Mouse (Mus musculus) neural tube, embryonic 12.5 days (tissue): ENCODE results near the gene Dbndd2. TPM values are rescaled to one million over a fixed set of nuclear protein-coding genes. Genes with fewer than 3 reads are reported as not detected.

Experiments
- ATAC-seq: fragments of 200-750 bp; cut with Nextera tagmentation; 2 replicates; pipeline ENCODE4 v1.8.0; 2017; ENCODE audit warnings: low read depth, mild to moderate bottlenecking, moderate TSS enrichment, moderate library complexity; ENCODE audit not compliant: low FRiP score
- H3K27ac ChIP-seq: fragments of 300-500 bp; sonication (generic); 2 replicates; pipeline ENCODE4 v1.5.1; 2016
- H3K27me3 ChIP-seq: fragments of 300-500 bp; sonication (generic); replicated peaks from 2 replicates; pipeline ENCODE4 v1.6.1; 2016; ENCODE audit warnings: mild to moderate bottlenecking
- H3K36me3 ChIP-seq: fragments of 300-500 bp; sonication (generic); 2 replicates; pipeline ENCODE4 v1.6.1; 2016; ENCODE audit warnings: mild to moderate bottlenecking
- H3K4me1 ChIP-seq: fragments of 300-500 bp; sonication (generic); 2 replicates; pipeline ENCODE4 v1.6.1; 2016
- H3K4me2 ChIP-seq: fragments of 300-500 bp; sonication (generic); replicated peaks from 2 replicates; pipeline ENCODE4 v1.6.1; 2016; ENCODE audit warnings: mild to moderate bottlenecking
- H3K4me3 ChIP-seq: fragments of 300-500 bp; sonication (generic); 2 replicates; pipeline ENCODE4 v1.5.1; 2016
- H3K9ac ChIP-seq: fragments of 300-500 bp; sonication (generic); 2 replicates; pipeline ENCODE4 v1.6.1; 2016; ENCODE audit warnings: mild to moderate bottlenecking
- H3K9me3 ChIP-seq: fragments of 300-500 bp; sonication (generic); 2 replicates; pipeline ENCODE4 v1.6.1; 2016; ENCODE audit warnings: mild to moderate bottlenecking
- WGBS: fragments of 180-500 bp; shearing (Covaris S2); methylation state at CpG from one replicate; pipeline ENCODE4 v1.1.7; 2016; 5-methylcytosine and 5-hydroxymethylcytosine counted together
- polyA plus RNA-seq: library from polyadenylated mRNA; unstranded; fragments of >200 nt; fragmentation: Nextera tagmentation; extraction: Ambion mirVana; gene quantifications from 2 replicates; pipeline ENCODE4 v1.2.1, GENCODE M21; 2016

The Dbndd2 gene
- polyA plus RNA-seq, 1 experiment from 2014 or later, result 7.0 TPM

GRCm38 (mm10) chr2:164531169-164531568 lies 45.3 kb downstream of the Dbndd2 start:
- H3K9ac ChIP-seq, result no peak overlapping the region
- H3K36me3 ChIP-seq, result no peaks in the 10 kb centered on the region
- no peaks in the 10 kb centered on the region for H3K27me3 ChIP-seq
- no peaks in the 10 kb centered on the region for H3K4me1 ChIP-seq
- WGBS, result 6% methylated on average over 3 of the region's 3 CpGs
- ATAC-seq, result no peak
- no peak overlapping the region for H3K4me3 ChIP-seq
- H3K27ac ChIP-seq, result no peak overlapping the region
- H3K4me2 ChIP-seq, result no peak overlapping the region
- H3K9me3 ChIP-seq, result peaks cover 7% of the 10 kb centered on the region; the same call in 1 of the 2 replicates

GRCm38 (mm10) chr2:164534315-164534714 lies 48.4 kb downstream of the Dbndd2 start:
- Histone ChIP-seq H3K4me1 (no peaks in the 10 kb centered on the region), H3K4me2 (no peak overlapping the region), H3K9ac (no peak overlapping the region), H3K4me3 (no peak overlapping the region), H3K27me3 (no peaks in the 10 kb centered on the region), H3K27ac (no peak overlapping the region), H3K9me3 (no peaks in the 10 kb centered on the region), H3K36me3 (no peaks in the 10 kb centered on the region)
- no peak for ATAC-seq
- 76% methylated on average over 10 of the region's 10 CpGs for WGBS

- no peak overlapping the region for H3K4me3 ChIP-seq
- no peaks in the 10 kb centered on the region for H3K9me3 ChIP-seq
- H3K36me3 ChIP-seq, result no peaks in the 10 kb centered on the region
- no peak for ATAC-seq
- H3K4me1 ChIP-seq, result no peaks in the 10 kb centered on the region
- H3K9ac ChIP-seq, result no peak overlapping the region
- H3K4me2 ChIP-seq, result no peak overlapping the region
- H3K27me3 ChIP-seq, result no peaks in the 10 kb centered on the region
- no peak overlapping the region for H3K27ac ChIP-seq
- WGBS, result 84% methylated on average over 4 of the region's 4 CpGs
Measured at GRCm38 (mm10) chr2:164537003-164537402, 51.1 kb downstream of the Dbndd2 start.

GRCm38 (mm10) chr2:164540652-164541427 lies 54.9 kb downstream of the Dbndd2 start:
- Histone ChIP-seq H3K4me1 (no peaks in the 10 kb centered on the region), H3K9ac (no peak overlapping the region), H3K4me2 (no peak overlapping the region), H3K4me3 (no peak overlapping the region), H3K27me3 (0 out of 2 replicates have a peak, but pooled peaks cover 2% of the 10 kb centered on the region), H3K9me3 (no peaks in the 10 kb centered on the region), H3K27ac (no peak overlapping the region), H3K36me3 (no peaks in the 10 kb centered on the region)
- ATAC-seq, result no peak
- WGBS, result 55% methylated on average over 8 of the region's 8 CpGs

- no peak for ATAC-seq
- H3K4me2 ChIP-seq, result no peak overlapping the region
- no peaks in the 10 kb centered on the region for H3K36me3 ChIP-seq
- WGBS, result 91% methylated on average over 5 of the region's 5 CpGs
- H3K27ac ChIP-seq, result no peak overlapping the region
- H3K9me3 ChIP-seq, result no peaks in the 10 kb centered on the region
- no peak overlapping the region for H3K9ac ChIP-seq
- no peak overlapping the region for H3K4me3 ChIP-seq
- H3K27me3 ChIP-seq, result 0 out of 2 replicates have a peak, but pooled peaks cover 2% of the 10 kb centered on the region
- no peaks in the 10 kb centered on the region for H3K4me1 ChIP-seq
Measured at GRCm38 (mm10) chr2:164542132-164542531, 56.2 kb downstream of the Dbndd2 start.

- ATAC-seq, result no peak
- H3K27me3 ChIP-seq, result 0 out of 2 replicates have a peak, but pooled peaks cover 2% of the 10 kb centered on the region
Measured at GRCm38 (mm10) chr2:164542598-164542997, 56.7 kb downstream of the Dbndd2 start.

More at GRCm38 (mm10) chr2:164542598-164542997, 56.7 kb downstream of the Dbndd2 start:
- WGBS, result 89% methylated on average over 7 of the region's 7 CpGs
- Histone ChIP-seq H3K9ac (no peak overlapping the region), H3K4me3 (no peak overlapping the region), H3K36me3 (no peaks in the 10 kb centered on the region), H3K9me3 (no peaks in the 10 kb centered on the region), H3K4me2 (no peak overlapping the region), H3K4me1 (no peaks in the 10 kb centered on the region), H3K27ac (no peak overlapping the region)

Other genes with a start within 250 kb of the Dbndd2 start
- not detected in 2 replicates for gene Svs2, start 247.6 kb upstream of the Dbndd2 start, polyA plus RNA-seq
- not detected in 2 replicates for gene Svs3b, start 229.5 kb upstream of the Dbndd2 start, polyA plus RNA-seq
- not detected in 2 replicates for gene Svs4, start 207.6 kb upstream of the Dbndd2 start, polyA plus RNA-seq
- not detected in 2 replicates for gene Svs3a, start 196.8 kb upstream of the Dbndd2 start, polyA plus RNA-seq
- gene Svs6, start 169.4 kb upstream of the Dbndd2 start, polyA plus RNA-seq, result not detected in 2 replicates
- not detected in 2 replicates for gene Svs5, start 153.4 kb upstream of the Dbndd2 start, polyA plus RNA-seq
- gene Slpi, start 97.0 kb upstream of the Dbndd2 start, polyA plus RNA-seq, result 0.28 TPM in 1 of 2 replicates, not detected in the other
- 0.13 and 0.18 TPM in 2 replicates for gene Rbpjl, start 83.0 kb upstream of the Dbndd2 start, polyA plus RNA-seq
- gene Matn4, start 80.9 kb upstream of the Dbndd2 start, polyA plus RNA-seq, result 8.2 and 9.0 TPM in 2 replicates
- gene Sdc4, start 42.2 kb upstream of the Dbndd2 start, polyA plus RNA-seq, result 9.7 and 11.7 TPM in 2 replicates
- gene Sys1, start 29.1 kb upstream of the Dbndd2 start, polyA plus RNA-seq, result 72.8 and 82.7 TPM in 2 replicates
- gene Gm20458, start 25.1 kb upstream of the Dbndd2 start, polyA plus RNA-seq, result 6.0 and 6.5 TPM in 2 replicates
- gene Trp53tg5, start 12.4 kb upstream of the Dbndd2 start, polyA plus RNA-seq, result not detected in 2 replicates
- 50.0 and 55.3 TPM in 2 replicates for gene Pigt, start 11.4 kb downstream of the Dbndd2 start, polyA plus RNA-seq
- 5.1 and 6.5 TPM in 2 replicates for gene Wfdc2, start 76.3 kb downstream of the Dbndd2 start, polyA plus RNA-seq
- gene Spint3, start 87.4 kb downstream of the Dbndd2 start, polyA plus RNA-seq, result not detected in 2 replicates
- not detected in 2 replicates for gene Wfdc6a, start 99.3 kb downstream of the Dbndd2 start, polyA plus RNA-seq
- not detected in 2 replicates for gene Eppin, start 107.5 kb downstream of the Dbndd2 start, polyA plus RNA-seq
- gene Wfdc6b, start 127.4 kb downstream of the Dbndd2 start, polyA plus RNA-seq, result not detected in 2 replicates
- not detected in 2 replicates for gene Wfdc8, start 127.5 kb downstream of the Dbndd2 start, polyA plus RNA-seq
- not detected in 2 replicates for gene Wfdc16, start 152.7 kb downstream of the Dbndd2 start, polyA plus RNA-seq
- 0.48 and 0.51 TPM in 2 replicates for gene Wfdc10, start 169.9 kb downstream of the Dbndd2 start, polyA plus RNA-seq
- gene Wfdc9, start 170.5 kb downstream of the Dbndd2 start, polyA plus RNA-seq, result not detected in 2 replicates
- gene Wfdc11, start 188.0 kb downstream of the Dbndd2 start, polyA plus RNA-seq, result not detected in 2 replicates
- not detected in 2 replicates for gene Wfdc13, start 199.0 kb downstream of the Dbndd2 start, polyA plus RNA-seq
- gene Spint4, start 212.4 kb downstream of the Dbndd2 start, polyA plus RNA-seq, result not detected in 2 replicates
- not detected in 2 replicates for gene Spint5, start 229.2 kb downstream of the Dbndd2 start, polyA plus RNA-seq